ENCODE assay signal across 19 mouse cellular contexts in the genomic region with DNA sequence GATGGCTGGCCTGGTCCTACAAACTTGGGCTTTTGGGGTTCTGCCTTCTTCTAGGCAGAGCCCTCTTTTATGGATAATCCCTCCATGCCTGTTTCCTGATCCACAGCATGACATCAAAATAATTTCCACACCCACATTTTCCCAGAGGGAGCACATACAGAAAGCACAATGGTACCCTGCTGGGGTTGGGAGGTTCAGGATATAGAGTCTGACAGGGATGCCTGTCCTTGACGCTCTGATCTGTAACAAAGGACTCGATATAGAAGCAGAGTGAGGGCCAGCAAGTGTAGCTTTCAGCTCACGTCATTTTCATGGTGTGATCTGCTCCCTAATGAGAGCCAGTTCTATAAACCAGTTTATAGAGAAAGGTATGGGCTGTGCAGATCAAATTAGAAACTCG.
DNase-seq lines count a peak whose midpoint lies in the region; ATAC-seq and TF ChIP-seq lines count a peak whose summit lies in the region.
"Had no signal": no experiment of that assay in that cellular context is flagged by ENCODE, and none has a peak within 500 bp of the region (broad histone marks: within the 10 kb centered on the region; RNA-seq: fewer than 3 reads in every experiment).

No protein-coding gene starts in this region.

- TF ChIP-seq CTCF in brain, embryonic 14.5 days (IDR thresholded peaks at IDR 0.05; ENCODE audit: borderline replicate concordance, extremely low read depth, insufficient read depth, insufficient read length): no peak

- DNase-seq in hindbrain, embryonic 11.5 days (ENCODE audit: low spot score): peak; percentile 15
- DNase-seq in hindbrain, embryonic 10.5 days (ENCODE audit: low spot score): no peak
- DNase-seq in ES-CJ7 (ENCODE audit: low read depth, low spot score): peak; percentile 41
- DNase-seq in brain, embryonic 14.5 days (ENCODE audit: low read depth): peak; percentile 35
- no peak for DNase-seq in heart, adult 18-20 months
- no peak for DNase-seq in adrenal gland, adult 8-10 months
- DNase-seq: B cell, adult 2 months; embryo, embryonic 11 days; heart, postnatal 14 days; kidney, adult 2 months; kidney, postnatal 14 days; liver; liver, postnatal 0 days; right cerebral cortex, postnatal 4 days; thymus, postnatal 36 days had no signal

- H3K4me3 ChIP-seq in hindbrain, embryonic 11.5 days (ENCODE audit: low read depth, low read length): no peak overlapping the region
- H3K4me3 ChIP-seq in hindbrain, embryonic 10.5 days: no peak overlapping the region
- H3K4me3 ChIP-seq in midbrain, embryonic 13.5 days (replicated peaks): no peak overlapping the region
- H3K4me3 ChIP-seq: neural tube, embryonic 13.5 days had no signal

- no peaks in the 10 kb centered on the region for H3K27me3 ChIP-seq in hindbrain, embryonic 11.5 days (ENCODE audit: control insufficient read depth, insufficient read depth, low read length)
- H3K27me3 ChIP-seq in hindbrain, embryonic 10.5 days (ENCODE audit: insufficient read depth, poor library complexity, severe bottlenecking): no peaks in the 10 kb centered on the region
- H3K27me3 ChIP-seq in midbrain, embryonic 13.5 days: no peaks in the 10 kb centered on the region
- H3K27me3 ChIP-seq: neural tube, embryonic 13.5 days; Patski had no signal

- no peaks in the 10 kb centered on the region for H3K36me3 ChIP-seq in hindbrain, embryonic 11.5 days (ENCODE audit: control insufficient read depth, insufficient read depth, low read length)
- no peaks in the 10 kb centered on the region for H3K36me3 ChIP-seq in hindbrain, embryonic 10.5 days
- H3K36me3 ChIP-seq in midbrain, embryonic 13.5 days: no peaks in the 10 kb centered on the region
- H3K36me3 ChIP-seq: neural tube, embryonic 13.5 days had no signal

- ATAC-seq in hindbrain, embryonic 11.5 days (ENCODE audit: low FRiP score): no peak
- peak; percentile 77 for ATAC-seq in midbrain, embryonic 13.5 days
- ATAC-seq: liver, postnatal 0 days; Patski had no signal

- 28% methylated on average over 4 of the region's 4 CpGs for WGBS in hindbrain, embryonic 11.5 days
- WGBS in hindbrain, embryonic 10.5 days: 24% methylated on average over 4 of the region's 4 CpGs
- WGBS in midbrain, embryonic 13.5 days: 12% methylated on average over 4 of the region's 4 CpGs

- no peak overlapping the region for H3K9ac ChIP-seq in hindbrain, embryonic 11.5 days (ENCODE audit: low read depth, low read length)
- no peak overlapping the region for H3K9ac ChIP-seq in midbrain, embryonic 13.5 days (replicated peaks)
- H3K9ac ChIP-seq: liver, postnatal 0 days; neural tube, embryonic 13.5 days had no signal

- H3K4me1 ChIP-seq in hindbrain, embryonic 11.5 days (replicated peaks; ENCODE audit: control insufficient read depth, insufficient read depth, low read length): no peaks in the 10 kb centered on the region
- H3K4me1 ChIP-seq in hindbrain, embryonic 10.5 days (replicated peaks): peaks cover 22% of the 10 kb centered on the region
- H3K4me1 ChIP-seq in midbrain, embryonic 13.5 days (replicated peaks): peaks cover 14% of the 10 kb centered on the region

- no peaks in the 10 kb centered on the region for H3K9me3 ChIP-seq in hindbrain, embryonic 11.5 days (ENCODE audit: control insufficient read depth, low read length)
- no peaks in the 10 kb centered on the region for H3K9me3 ChIP-seq in hindbrain, embryonic 10.5 days
- H3K9me3 ChIP-seq in midbrain, embryonic 13.5 days: no peaks in the 10 kb centered on the region
- H3K9me3 ChIP-seq: neural tube, embryonic 13.5 days had no signal

- H3K27ac ChIP-seq in hindbrain, embryonic 11.5 days (ENCODE audit: low read depth, low read length): no peak overlapping the region
- H3K27ac ChIP-seq in hindbrain, embryonic 10.5 days: no peak overlapping the region
- no peak overlapping the region for H3K27ac ChIP-seq in midbrain, embryonic 13.5 days
- H3K27ac ChIP-seq: neural tube, embryonic 13.5 days had no signal

- H3K4me2 ChIP-seq in hindbrain, embryonic 11.5 days (replicated peaks; ENCODE audit: low read depth, low read length): no peak overlapping the region
- no peak overlapping the region for H3K4me2 ChIP-seq in midbrain, embryonic 13.5 days (replicated peaks)
- H3K4me2 ChIP-seq: heart, embryonic 11.5 days; neural tube, embryonic 13.5 days had no signal

- TF ChIP-seq POLR2A in brain, embryonic 14.5 days (IDR thresholded peaks at IDR 0.05; ENCODE audit: borderline replicate concordance, extremely low read depth, insufficient read depth, insufficient read length, poor library complexity, severe bottlenecking): no peak

Comparison
In these comparisons a context has a peak if more than half of its experiments do, and no peak if none do; other contexts are left out.
1. DNase-seq: peak in hindbrain, embryonic 11.5 days (single experiment), ES-CJ7 (single experiment) and brain, embryonic 14.5 days (single experiment); none in hindbrain, embryonic 10.5 days (single experiment), heart, adult 18-20 months (0 of 2) and adrenal gland, adult 8-10 months (single experiment).